Mouse (Mus musculus) liver, embryonic 12.5 days (tissue): Measurements from ENCODE around the gene Crtap. TPM values are rescaled to one million over a fixed set of nuclear protein-coding genes. Genes with fewer than 3 reads are reported as not detected.
"Not testable (repeated sequence)": the region's sequence is repeated elsewhere in the genome, so short reads cannot be mapped to it uniquely, and the experiment has no call there.

Source experiments
- ATAC-seq: fragments of 200-750 bp; cut with Nextera tagmentation; 2 replicates; pipeline ENCODE4 v1.8.0; 2017; ENCODE audit warnings: moderate number of reproducible peaks, mild to moderate bottlenecking, moderate library complexity
- H3K27ac ChIP-seq: fragments of 300-500 bp; sonication (generic); 2 replicates; pipeline ENCODE4 v1.5.1; 2016; ENCODE audit warnings: mild to moderate bottlenecking
- H3K27me3 ChIP-seq: fragments of 300-500 bp; sonication (generic); replicated peaks from 2 replicates; pipeline ENCODE4 v1.6.1; 2016; ENCODE audit warnings: mild to moderate bottlenecking, moderate library complexity
- H3K36me3 ChIP-seq: fragments of 300-500 bp; sonication (generic); 2 replicates; pipeline ENCODE4 v1.6.1; 2016; ENCODE audit warnings: mild to moderate bottlenecking, moderate library complexity
- H3K4me1 ChIP-seq: fragments of 300-500 bp; sonication (generic); 2 replicates; pipeline ENCODE4 v1.6.1; 2016
- H3K4me2 ChIP-seq: fragments of 300-500 bp; sonication (generic); 2 replicates; pipeline ENCODE4 v1.6.1; 2016; ENCODE audit warnings: mild to moderate bottlenecking, moderate library complexity
- H3K4me3 ChIP-seq: fragments of 300-500 bp; sonication (generic); 2 replicates; pipeline ENCODE4 v1.5.1; 2016; ENCODE audit warnings: mild to moderate bottlenecking, moderate library complexity
- H3K9ac ChIP-seq: fragments of 300-500 bp; sonication (generic); 2 replicates; pipeline ENCODE4 v1.6.1; 2016; ENCODE audit warnings: mild to moderate bottlenecking, moderate library complexity
- H3K9me3 ChIP-seq: fragments of 300-500 bp; sonication (generic); replicated peaks from 2 replicates; pipeline ENCODE4 v1.6.1; 2016; ENCODE audit warnings: mild to moderate bottlenecking, moderate library complexity
- WGBS: fragments of 180-500 bp; shearing (Covaris S2); methylation state at CpG from one replicate; pipeline ENCODE4 v1.1.7; 2016; ENCODE audit not compliant: insufficient replicate concordance; 5-methylcytosine and 5-hydroxymethylcytosine counted together
- polyA plus RNA-seq: library from polyadenylated mRNA; unstranded; fragments of >200 nt; fragmentation: Nextera tagmentation; extraction: Ambion mirVana; gene quantifications from 2 replicates; pipeline ENCODE4 v1.2.1, GENCODE M21; 2016

Crtap gene
- polyA plus RNA-seq, 1 experiment from 2014 or later, result 33.2 TPM

DNA sequence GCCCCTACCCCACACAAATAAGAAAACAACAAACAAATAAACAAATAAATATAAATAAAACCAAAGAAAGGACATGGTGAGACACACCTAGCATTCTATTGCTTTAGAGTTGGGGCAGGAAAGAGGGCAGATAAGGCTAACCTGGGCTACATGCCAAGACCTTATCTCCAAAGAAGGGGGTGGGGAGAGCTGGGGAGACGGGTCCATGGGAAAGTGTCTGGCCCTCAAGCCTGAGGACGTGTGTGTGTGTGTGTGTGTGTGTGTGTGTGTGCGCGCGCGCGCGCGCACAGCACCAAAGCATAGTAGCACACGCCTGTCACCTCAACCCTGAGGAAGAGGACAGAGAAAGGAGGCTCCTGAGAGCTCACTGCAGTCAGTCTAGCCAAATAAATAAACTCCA, 13.3 kb downstream of the Crtap start:
- Histone ChIP-seq H3K4me2 (no peak overlapping the region), H3K27ac (no peak overlapping the region), H3K4me1 (no peaks in the 10 kb centered on the region), H3K36me3 (peaks cover 39% of the 10 kb centered on the region), H3K4me3 (no peak overlapping the region), H3K9ac (no peak overlapping the region), H3K9me3 (no peaks in the 10 kb centered on the region), H3K27me3 (no peaks in the 10 kb centered on the region)
- 84% methylated on average over 10 of the region's 10 CpGs for WGBS
- ATAC-seq, result no peak

DNA sequence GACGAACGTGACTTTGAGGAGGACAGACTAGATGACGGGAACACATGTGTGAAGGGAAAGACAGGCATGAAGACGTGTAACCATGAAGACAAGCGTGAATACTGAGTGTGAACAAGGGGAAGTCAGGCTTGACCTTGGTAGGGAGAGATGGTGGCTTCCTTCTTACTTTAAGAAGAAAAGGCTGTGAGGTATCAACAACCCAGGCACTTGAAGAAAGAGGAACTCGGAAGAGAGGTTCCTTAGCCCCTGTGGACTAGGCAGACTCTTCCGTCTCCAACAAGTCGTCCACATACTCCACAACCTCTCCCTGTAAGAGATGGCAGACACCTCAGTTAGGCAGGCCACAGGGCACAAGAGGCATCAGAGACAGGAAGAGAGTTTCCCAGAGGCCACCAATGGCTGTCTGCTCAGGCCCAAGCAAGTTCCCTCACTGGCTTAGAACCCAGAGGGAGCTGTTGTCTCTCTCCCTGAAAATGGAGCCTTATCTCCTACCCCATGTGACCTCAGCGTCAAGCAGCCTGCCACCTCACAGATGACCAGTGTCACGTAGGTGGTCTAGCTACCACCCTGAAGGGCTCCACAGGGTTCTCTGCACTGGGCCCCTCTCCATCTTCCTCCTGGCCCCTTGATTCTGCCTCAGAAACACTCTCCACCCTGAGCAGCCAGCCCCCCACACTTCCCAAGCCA, 15.1 kb downstream of the Crtap start:
- H3K9ac ChIP-seq, result no peak overlapping the region
- no peak overlapping the region for H3K4me2 ChIP-seq
- no peaks in the 10 kb centered on the region for H3K27me3 ChIP-seq
- H3K27ac ChIP-seq, result no peak overlapping the region
- no peak overlapping the region for H3K4me3 ChIP-seq
- no peak; the same call in 1 of the 2 replicates for ATAC-seq
- no peaks in the 10 kb centered on the region for H3K4me1 ChIP-seq
- no peaks in the 10 kb centered on the region for H3K9me3 ChIP-seq
- H3K36me3 ChIP-seq, result peaks cover 39% of the 10 kb centered on the region
- WGBS, result 70% methylated on average over 10 of the region's 10 CpGs

DNA sequence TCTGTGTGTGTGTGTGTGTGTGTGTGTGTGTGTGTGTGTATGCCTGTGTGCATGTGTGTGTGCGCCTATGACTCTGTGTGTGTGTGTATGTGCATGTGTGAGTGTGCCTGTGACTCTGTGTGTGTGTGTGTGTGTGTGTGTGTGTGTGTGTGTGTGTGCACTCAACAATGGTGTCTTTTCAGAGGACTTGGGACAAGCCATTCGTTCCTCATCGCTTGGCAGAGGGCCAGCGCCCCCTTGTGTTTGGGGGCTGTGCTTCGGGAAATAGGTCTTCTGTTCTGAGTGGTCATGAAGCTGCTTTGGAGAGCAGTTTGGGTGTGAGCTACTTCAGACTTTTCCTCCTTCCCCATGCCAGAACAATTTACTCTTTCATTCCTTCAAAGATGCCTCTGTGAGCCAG, 18.8 kb downstream of the Crtap start:
- H3K27ac ChIP-seq, H3K4me1 ChIP-seq, H3K9ac ChIP-seq, H3K4me2 ChIP-seq, H3K4me3 ChIP-seq, H3K9me3 ChIP-seq: not testable (repeated sequence)
- peaks cover 20% of the 10 kb centered on the region for H3K27me3 ChIP-seq
- ATAC-seq, result 0 out of 2 replicates have a peak, but pooled peaks have one; percentile 11
- 38% methylated on average over 5 of the region's 5 CpGs for WGBS
- peaks cover 13% of the 10 kb centered on the region; the same call in 1 of the 2 replicates for H3K36me3 ChIP-seq

DNA sequence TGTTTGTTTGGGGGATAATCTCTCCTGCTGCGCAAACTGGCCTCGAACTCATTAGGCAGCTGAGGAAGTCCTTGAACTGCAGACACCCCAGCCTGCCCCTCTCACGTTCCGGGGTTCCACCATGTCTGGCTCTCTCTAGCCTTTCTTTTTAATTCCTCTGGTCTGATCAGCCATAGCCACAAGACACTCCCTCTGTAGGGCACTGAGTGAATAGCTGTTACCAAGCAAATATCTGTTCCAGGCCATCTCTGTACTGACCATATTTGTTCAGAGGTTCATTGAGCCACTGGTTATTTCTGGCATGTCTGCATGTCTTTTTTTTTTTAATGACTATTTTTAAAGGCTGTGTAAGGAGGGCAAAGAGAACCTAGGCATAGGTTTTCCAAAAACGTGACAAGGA, 21.1 kb downstream of the Crtap start:
- ATAC-seq, H3K9me3 ChIP-seq, H3K4me3 ChIP-seq, H3K9ac ChIP-seq, H3K4me2 ChIP-seq, H3K36me3 ChIP-seq, H3K27ac ChIP-seq, H3K4me1 ChIP-seq: not testable (repeated sequence)
- peaks cover 28% of the 10 kb centered on the region for H3K27me3 ChIP-seq
- 56% methylated on average over 5 of the region's 5 CpGs for WGBS

DNA sequence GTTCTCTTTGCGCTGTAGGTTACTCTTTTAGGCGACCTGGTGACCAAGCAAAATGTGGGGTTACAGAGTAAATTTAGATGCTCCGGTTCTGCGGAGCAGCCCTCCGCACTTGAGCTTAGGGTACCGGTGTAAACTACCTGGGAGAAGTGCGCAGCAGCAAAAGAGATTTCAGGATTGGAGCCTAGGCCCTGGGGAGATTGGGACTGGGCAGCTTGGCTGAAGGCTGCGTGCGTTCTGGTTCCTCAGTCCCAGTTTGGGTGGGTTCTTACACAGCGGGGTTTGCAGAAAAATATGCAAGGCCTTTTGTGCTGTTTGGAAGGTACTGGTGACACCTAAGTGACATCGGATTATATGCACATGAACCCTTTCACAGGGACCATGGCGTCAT, 22.0 kb downstream of the Crtap start:
- H3K4me3 ChIP-seq, result peak overlapping the region; percentile 52
- 0 out of 2 replicates have a peak, but pooled peaks cover 3% of the 10 kb centered on the region for H3K36me3 ChIP-seq
- H3K9me3 ChIP-seq, result no peaks in the 10 kb centered on the region
- no peak for ATAC-seq
- peaks cover 5% of the 10 kb centered on the region; the same call in 1 of the 2 replicates for H3K4me1 ChIP-seq
- WGBS, result 14% methylated on average over 12 of the region's 12 CpGs
- H3K4me2 ChIP-seq, result peak overlapping the region; percentile 76
- peak overlapping the region; percentile 46 for H3K9ac ChIP-seq
- no peak overlapping the region for H3K27ac ChIP-seq
- peaks cover 28% of the 10 kb centered on the region for H3K27me3 ChIP-seq

DNA sequence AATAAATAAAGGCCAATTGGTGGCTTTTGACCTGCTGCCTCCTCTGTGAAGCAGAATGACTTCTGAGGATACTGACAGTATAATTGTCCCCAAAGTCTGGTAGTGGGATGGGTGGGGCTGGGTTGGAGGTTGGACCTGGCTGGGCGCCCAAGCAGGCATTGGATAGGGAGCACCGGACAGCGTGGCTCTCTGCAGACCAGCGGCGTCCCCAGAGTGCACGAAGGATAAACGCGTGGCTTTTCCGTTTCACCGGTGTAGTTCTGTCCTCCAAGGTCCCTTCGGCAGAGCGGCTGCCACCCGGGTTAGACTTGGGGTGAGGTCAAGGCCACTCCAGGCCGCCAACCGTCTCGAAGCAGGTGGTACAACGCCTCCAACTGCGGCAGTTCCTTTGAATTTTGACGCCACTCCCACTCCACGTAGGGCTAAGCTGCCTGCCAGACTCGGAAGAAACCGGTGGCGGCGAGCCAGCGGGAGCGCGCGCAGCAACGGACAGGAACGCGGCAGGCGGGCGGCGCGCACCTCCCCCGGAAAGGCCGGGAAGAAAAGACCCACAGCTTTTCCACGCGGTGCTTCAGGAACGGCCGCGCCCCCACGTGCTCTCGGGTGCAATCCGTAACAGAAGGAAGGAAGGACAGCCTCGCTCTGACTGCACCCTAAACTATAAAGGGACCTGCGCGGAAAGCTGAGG, 22.5 kb downstream of the Crtap start:
- H3K36me3 ChIP-seq, result no peaks in the 10 kb centered on the region
- no peak overlapping the region for H3K27ac ChIP-seq
- peaks cover 5% of the 10 kb centered on the region; the same call in 1 of the 2 replicates for H3K4me1 ChIP-seq
- peak overlapping the region; percentile 76 for H3K4me2 ChIP-seq
- 2% methylated on average over 48 of the region's 48 CpGs for WGBS
- peaks cover 28% of the 10 kb centered on the region for H3K27me3 ChIP-seq
- peak overlapping the region; percentile 52 for H3K4me3 ChIP-seq
- peak; percentile 51 for ATAC-seq
- H3K9ac ChIP-seq, result peak overlapping the region; percentile 46
- no peaks in the 10 kb centered on the region for H3K9me3 ChIP-seq

DNA sequence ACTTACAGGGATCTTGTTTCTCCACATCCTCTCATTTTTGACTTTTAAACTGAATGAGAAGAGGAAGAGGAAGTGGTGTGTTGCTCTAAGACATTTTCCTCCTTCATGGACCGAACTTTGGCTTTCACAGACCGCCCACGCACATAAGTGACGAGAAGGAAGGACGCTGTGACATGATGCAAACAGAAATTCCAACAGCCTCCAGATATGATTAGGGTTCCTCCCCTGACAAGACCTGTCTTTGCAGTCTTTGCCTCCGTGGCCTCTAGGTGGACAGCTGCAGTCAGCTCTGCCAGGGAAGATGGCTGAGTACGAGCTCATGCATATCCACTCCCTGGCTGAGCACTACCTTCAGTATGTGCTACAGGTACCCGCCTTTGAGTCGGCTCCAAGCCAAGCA, 60.6 kb downstream of the Crtap start, which contains the start of gene Bcl2a1c:
Bcl2a1c (plus strand) TSS at position 281 of the 400 bp plus-strand sequence.
- H3K27me3 ChIP-seq, H3K4me1 ChIP-seq, H3K4me2 ChIP-seq, H3K27ac ChIP-seq, H3K9ac ChIP-seq, H3K4me3 ChIP-seq, ATAC-seq, H3K9me3 ChIP-seq, H3K36me3 ChIP-seq: not testable (repeated sequence)
- WGBS, result 38% methylated on average over 9 of the region's 9 CpGs

DNA sequence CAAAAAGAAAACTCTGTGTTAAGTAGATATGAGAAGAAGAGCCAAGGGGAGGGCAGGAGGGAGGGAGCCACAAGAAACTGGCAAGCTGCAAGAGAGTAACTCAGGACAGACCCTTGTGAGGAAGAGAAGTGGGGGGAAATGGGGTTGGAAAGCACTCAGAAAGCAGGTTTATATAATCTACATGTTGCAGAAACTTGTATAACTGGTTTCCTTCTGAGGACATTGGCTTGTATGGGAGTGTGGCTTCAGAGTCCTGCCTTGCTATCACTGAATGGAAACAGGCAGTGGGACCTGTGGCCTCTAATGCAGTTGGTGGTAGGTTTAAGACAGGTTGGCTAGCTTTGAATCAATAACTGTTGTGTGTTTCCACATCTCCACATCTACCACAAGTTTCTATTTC, 62.1 kb downstream of the Crtap start:
- H3K27ac ChIP-seq, H3K4me3 ChIP-seq, H3K9me3 ChIP-seq: not testable (repeated sequence)

DNA sequence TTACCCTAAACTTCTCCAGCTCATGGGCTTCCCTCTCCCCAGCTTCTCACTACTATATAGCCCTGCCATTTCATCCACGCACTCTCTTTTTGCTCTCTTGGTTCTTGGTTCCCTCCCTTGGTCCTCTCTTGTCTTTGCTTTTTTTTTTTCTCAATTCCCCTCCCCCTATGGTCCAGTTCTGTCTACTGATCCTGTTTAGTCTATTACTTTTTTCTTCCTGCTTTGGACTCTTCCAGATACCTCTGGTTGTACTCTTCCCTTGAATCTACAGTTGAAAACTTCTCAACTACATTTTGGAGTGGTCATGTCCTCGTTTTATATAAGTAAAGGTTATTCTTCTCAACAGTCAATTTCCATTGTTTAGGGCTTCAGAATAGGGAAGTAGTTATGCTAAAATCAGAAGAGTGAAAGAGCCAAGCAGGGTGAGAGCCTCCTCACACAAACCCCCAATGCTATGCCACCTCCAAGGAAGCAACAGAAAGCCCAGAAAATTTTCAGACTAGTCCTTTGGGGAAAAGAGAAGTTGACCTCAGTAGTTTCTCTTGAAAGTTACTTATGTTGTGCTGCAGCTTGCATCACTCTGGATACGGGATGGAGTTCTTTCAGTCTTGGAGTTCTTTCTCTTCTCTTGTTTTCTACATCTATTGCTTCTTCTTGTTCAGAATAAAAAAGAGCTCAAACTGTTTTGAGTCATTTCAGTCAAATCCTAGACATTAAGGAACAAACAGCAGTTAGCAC, 64.3 kb downstream of the Crtap start:
- no peaks in the 10 kb centered on the region for H3K36me3 ChIP-seq
- H3K9me3 ChIP-seq, result no peaks in the 10 kb centered on the region
- H3K9ac ChIP-seq, result no peak overlapping the region
- no peak overlapping the region for H3K4me2 ChIP-seq
- WGBS, result 29% methylated on average over 3 of the region's 3 CpGs
- H3K27me3 ChIP-seq, result no peaks in the 10 kb centered on the region
- no peak overlapping the region for H3K27ac ChIP-seq
- ATAC-seq, result no peak
- no peaks in the 10 kb centered on the region for H3K4me1 ChIP-seq
- no peak overlapping the region for H3K4me3 ChIP-seq

More for the DNA sequence above, 62.1 kb downstream of the Crtap start:
- H3K4me1 ChIP-seq, H3K27me3 ChIP-seq, H3K9ac ChIP-seq, H3K36me3 ChIP-seq, H3K4me2 ChIP-seq, ATAC-seq: not testable (repeated sequence)

Other genes starting within 250 kb of the Crtap start
- not detected in 2 replicates for gene Bcl2a1c, start 60.5 kb downstream of the Crtap start, polyA plus RNA-seq
- 16.7 and 17.7 TPM in 2 replicates for gene Glb1, start 10.4 kb upstream of the Crtap start, polyA plus RNA-seq
- 4.7 and 4.8 TPM in 2 replicates for gene Tmppe, start 10.4 kb upstream of the Crtap start, polyA plus RNA-seq
- not detected in 2 replicates for gene Ccr4, start 114.2 kb upstream of the Crtap start, polyA plus RNA-seq
- gene C130032M10Rik, start 125.0 kb upstream of the Crtap start, polyA plus RNA-seq, result 0.18 and 0.22 TPM in 2 replicates
- gene Trim71, start 173.7 kb upstream of the Crtap start, polyA plus RNA-seq, result 1.7 and 2.0 TPM in 2 replicates
- 35.8 and 38.9 TPM in 2 replicates for gene Cnot10, start 249.5 kb upstream of the Crtap start, polyA plus RNA-seq